Mouse (Mus musculus) activated CD4-positive, CD25-positive, alpha-beta regulatory T cell (primary cell): Measurements from ENCODE around the gene Gbx2. TPM values are rescaled to one million over a fixed set of nuclear protein-coding genes. Genes with fewer than 3 reads are reported as not detected.

ENCODE experiments used
- polyA plus RNA-seq, 2 experiments: library from polyadenylated mRNA; unstranded; fragments of 100-300 nt; shearing (Covaris generic); gene quantifications; one replicate each; pipeline ENCODE4 v1.2.1; 2017

Gbx2 gene
- not detected for polyA plus RNA-seq

GRCm38 (mm10) chr1:89931120-89931519, at the start of gene Gbx2:
Gbx2 (minus strand) TSS chr1:89931179.

Other genes with a start within 250 kb of the Gbx2 start
- not detected for gene Asb18, start 83.5 kb upstream of the Gbx2 start, polyA plus RNA-seq
- gene Iqca, start 222.2 kb upstream of the Gbx2 start, polyA plus RNA-seq = not detected